Comparison of ENCODE assay signal across 8 mouse cellular contexts in the genomic region with DNA sequence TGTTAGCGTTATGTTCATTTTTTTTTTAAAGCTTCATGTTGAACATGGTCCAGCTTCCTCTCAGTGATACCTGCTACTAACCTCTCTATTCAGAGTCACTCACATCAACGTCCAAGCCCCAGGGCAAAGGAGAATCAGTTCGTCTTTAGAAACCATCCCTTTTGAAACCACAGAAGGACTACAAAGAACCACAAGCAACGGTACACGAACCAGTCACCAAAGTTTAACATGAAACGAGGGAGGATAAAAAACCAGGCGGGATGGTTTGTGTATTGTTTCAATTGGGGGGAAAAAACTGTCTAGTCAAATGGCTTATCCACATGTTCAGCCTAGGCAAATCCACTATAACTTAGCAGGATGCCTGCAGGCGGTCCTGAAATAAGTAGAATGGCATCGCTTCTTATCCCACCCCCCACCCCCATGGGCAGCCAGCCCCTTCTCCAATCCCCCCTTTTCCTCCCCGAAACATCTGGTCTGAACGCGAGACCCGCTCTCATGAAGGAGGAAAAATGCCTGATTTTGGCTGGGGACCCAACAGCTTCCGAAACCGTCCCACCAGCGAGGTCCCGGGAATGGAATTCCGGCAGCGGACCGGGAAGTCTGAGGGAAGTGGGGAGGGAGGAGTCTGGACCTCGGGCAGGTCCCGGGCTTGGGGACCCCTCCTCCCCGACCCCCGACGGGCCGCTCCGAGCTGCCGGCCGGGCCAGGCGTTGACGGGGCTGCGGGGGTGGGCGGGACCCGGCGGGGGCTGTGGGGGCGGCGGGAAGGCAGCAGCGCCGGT. TPM values are rescaled to one million over a fixed set of nuclear protein-coding genes. Genes with fewer than 3 reads are reported as not detected.
DNase-seq lines count a peak whose midpoint lies in the region; ATAC-seq lines count a peak whose summit lies in the region.

No protein-coding gene starts in this region.

- no peaks in the 10 kb centered on the region for H3K27me3 ChIP-seq in limb, embryonic 15.5 days
- H3K27me3 ChIP-seq in neural tube, embryonic 14.5 days (ENCODE audit: control insufficient read depth, insufficient read depth, low read length) = no peaks in the 10 kb centered on the region

- H3K27ac ChIP-seq in limb, embryonic 15.5 days = peak overlapping the region; percentile 97
- peak overlapping the region; percentile 80 for H3K27ac ChIP-seq in neural tube, embryonic 14.5 days (ENCODE audit: low read depth, low read length)

- H3K4me2 ChIP-seq in limb, embryonic 15.5 days = peak overlapping the region; percentile 67
- peak overlapping the region; percentile 53 for H3K4me2 ChIP-seq in neural tube, embryonic 14.5 days (ENCODE audit: low read depth, low read length)

- H3K4me3 ChIP-seq in limb, embryonic 15.5 days = peak overlapping the region; percentile 84
- H3K4me3 ChIP-seq in neural tube, embryonic 14.5 days (ENCODE audit: low read depth, low read length) = peak overlapping the region; percentile 83

- DNase-seq in spleen, postnatal 36 days (ENCODE audit: low spot score in 2 of 2) = peak; percentile 14 to 22
- DNase-seq in spleen, postnatal 10 days (ENCODE audit: low spot score in 2 of 2) = no peak
- peak; percentile 35 for DNase-seq in embryo, embryonic 11.5 days (ENCODE audit: low read depth, low spot score)
- DNase-seq in heart, postnatal 14 days = peak; percentile 59 to 61
- DNase-seq in left cerebral cortex, postnatal 36 days (ENCODE audit: low spot score in 2 of 2) = no peak
- DNase-seq in left cerebral cortex, postnatal 25 days (ENCODE audit: low spot score in 2 of 2) = no peak

- peak; percentile 70 for ATAC-seq in limb, embryonic 15.5 days (ENCODE audit: insufficient number of reproducible peaks, low FRiP score, low TSS enrichment, low read depth)
- peak; percentile 1; the same call in 1 of the 2 replicates for ATAC-seq in neural tube, embryonic 14.5 days (ENCODE audit: low read depth)

- H3K9ac ChIP-seq in limb, embryonic 15.5 days = peak overlapping the region; percentile 82
- peak overlapping the region; percentile 82 for H3K9ac ChIP-seq in neural tube, embryonic 14.5 days (replicated peaks; ENCODE audit: low read depth, low read length)

- 2% methylated on average over 28 of the region's 39 CpGs for WGBS in limb, embryonic 15.5 days
- 2% methylated on average over 33 of the region's 39 CpGs for WGBS in neural tube, embryonic 14.5 days

- no peaks in the 10 kb centered on the region for H3K36me3 ChIP-seq in limb, embryonic 15.5 days
- no peaks in the 10 kb centered on the region for H3K36me3 ChIP-seq in neural tube, embryonic 14.5 days (ENCODE audit: control insufficient read depth, insufficient read depth, low read length)

- intact Hi-C loops in heart, postnatal 14 days (cut with DNase I) = loop anchor here (1.0 to 2.0 kb wide), 3 partner anchors 23 to 54 kb away; no protein-coding TSS in a partner anchor
- intact Hi-C loops in left cerebral cortex, postnatal 36 days (cut with DNase I) = loop anchor here (1.0 kb wide), 1 partner anchor 52 kb away; no protein-coding TSS in a partner anchor
- intact Hi-C loops in left cerebral cortex, postnatal 25 days (cut with DNase I) = loop anchor here (2.0 kb wide), 2 partner anchors 37 to 53 kb away; no protein-coding TSS in a partner anchor

- H3K4me1 ChIP-seq in limb, embryonic 15.5 days = peaks cover 27% of the 10 kb centered on the region
- peaks cover 2% of the 10 kb centered on the region; the same call in 1 of the 2 replicates for H3K4me1 ChIP-seq in neural tube, embryonic 14.5 days (ENCODE audit: control insufficient read depth, insufficient read depth, low read length)

- H3K9me3 ChIP-seq in limb, embryonic 15.5 days = no peaks in the 10 kb centered on the region
- H3K9me3 ChIP-seq in neural tube, embryonic 14.5 days (ENCODE audit: control insufficient read depth, low read length) = no peaks in the 10 kb centered on the region

RNA-seq across cellular contexts. Expression of a gene that starts 0.7 kb away (rescaled TPM):
- total RNA-seq in heart, postnatal 14 days (2021) = 10 to 100 TPM; 29.4 to 29.7 TPM
- polyA plus RNA-seq in limb, embryonic 15.5 days (2015; fragmentation: Nextera tagmentation; extraction: Ambion mirVana) = 25.0 and 26.9 TPM in 2 replicates
- polyA plus RNA-seq in neural tube, embryonic 14.5 days (2014; fragmentation: Nextera tagmentation; extraction: Ambion mirVana) = 7.3 and 8.8 TPM in 2 replicates
- total RNA-seq in left cerebral cortex, postnatal 36 days (2021) = 10 to 100 TPM; 10.6 to 10.8 TPM
- 10 to 100 TPM in 1 of 2 experiments, 1 to 10 TPM in 1; 9.5 to 10.7 TPM for total RNA-seq in left cerebral cortex, postnatal 25 days (2021)

RNA-seq across cellular contexts. Expression of a gene that starts 23.1 kb away (rescaled TPM):
- total RNA-seq in heart, postnatal 14 days (2021) = 100 to 1,000 TPM; 216 to 219 TPM
- 327 and 351 TPM in 2 replicates for polyA plus RNA-seq in limb, embryonic 15.5 days (2015; fragmentation: Nextera tagmentation; extraction: Ambion mirVana)
- 245 and 257 TPM in 2 replicates for polyA plus RNA-seq in neural tube, embryonic 14.5 days (2014; fragmentation: Nextera tagmentation; extraction: Ambion mirVana)
- total RNA-seq in left cerebral cortex, postnatal 36 days (2021) = 100 to 1,000 TPM; 319 to 339 TPM
- 100 to 1,000 TPM; 331 to 338 TPM for total RNA-seq in left cerebral cortex, postnatal 25 days (2021)

Comparison
In these comparisons a context has a peak if more than half of its experiments do, and no peak if none do; other contexts are left out.
1. DNase-seq: peak in spleen, postnatal 36 days (2 of 2), embryo, embryonic 11.5 days (single experiment) and heart, postnatal 14 days (2 of 2); none in spleen, postnatal 10 days (0 of 2), left cerebral cortex, postnatal 36 days (0 of 2) and left cerebral cortex, postnatal 25 days (0 of 2).